Mouse (Mus musculus): ENCODE measurements around the gene Jmjd1c. TPM values are rescaled to one million over a fixed set of nuclear protein-coding genes. Genes with fewer than 3 reads are reported as not detected.
A peak's percentile ranks its signal among the peaks of the same experiment; 100 is the strongest.

Jmjd1c gene
- polyA plus RNA-seq (2012; rRNA removed) = 8.6 and 22.7 TPM in 2 replicates

- under 1% methylated on average over 73 of the region's 73 CpGs for WGBS
- peak within 1 kb of the TSS; percentile 98 for H3K27ac ChIP-seq (ENCODE audit: insufficient read depth, low read depth, low read length)
- H3K36me3 ChIP-seq (ENCODE audit: control insufficient read depth, insufficient read depth, low read length) = no peaks in the 10 kb centered on the region
- H3K4me3 ChIP-seq (ENCODE audit: low read depth, low read length) = peak within 1 kb of the TSS; percentile 96
- peak; percentile 13; the same call in 1 of the 2 replicates for TF ChIP-seq POLR2A (IDR thresholded peaks at IDR 0.05; ENCODE audit: low read depth, low read length)
- TF ChIP-seq CTCF (IDR thresholded peaks at IDR 0.05; ENCODE audit: extremely low read depth, insufficient read length, insufficient replicate concordance, low read depth, low read length) = no peak; the same call in 1 of the 2 replicates
- H3K27me3 ChIP-seq (ENCODE audit: control insufficient read depth, insufficient read depth, low read length) = no peaks in the 10 kb centered on the region
- peaks cover 29% of the 10 kb centered on the region for H3K4me1 ChIP-seq (ENCODE audit: control insufficient read depth, insufficient read depth, insufficient read length, low read length)
These were observed at the start of gene Jmjd1c for GRCm38 (mm10) chr10:67095798-67096620. Gene Jmjd1c (plus strand): TSS chr10:67096125.

- WGBS = 85% methylated on average over 18 of the region's 18 CpGs
- H3K4me3 ChIP-seq (ENCODE audit: low read depth, low read length) = no peak overlapping the region
- H3K36me3 ChIP-seq (ENCODE audit: control insufficient read depth, insufficient read depth, low read length) = no peaks in the 10 kb centered on the region
- no peak overlapping the region for H3K27ac ChIP-seq (ENCODE audit: insufficient read depth, low read depth, low read length)
- peaks cover 11% of the 10 kb centered on the region; the same call in 1 of the 2 replicates for H3K4me1 ChIP-seq (ENCODE audit: control insufficient read depth, insufficient read depth, insufficient read length, low read length)
- no peaks in the 10 kb centered on the region for H3K27me3 ChIP-seq (ENCODE audit: control insufficient read depth, insufficient read depth, low read length)
- TF ChIP-seq CTCF (IDR thresholded peaks at IDR 0.05; ENCODE audit: extremely low read depth, insufficient read length, insufficient replicate concordance, low read depth, low read length) (no peak), POLR2A (IDR thresholded peaks at IDR 0.05; ENCODE audit: low read depth, low read length) (no peak)
These were observed 47.9 kb upstream of the Jmjd1c start for GRCm38 (mm10) chr10:67047712-67048645.

GRCm38 (mm10) chr10:67048871-67049615, 46.9 kb upstream of the Jmjd1c start:
- H3K4me1 ChIP-seq (ENCODE audit: control insufficient read depth, insufficient read depth, insufficient read length, low read length) = peaks cover 13% of the 10 kb centered on the region; the same call in 1 of the 2 replicates
- WGBS = 82% methylated on average over 13 of the region's 13 CpGs
- H3K4me3 ChIP-seq (ENCODE audit: low read depth, low read length) = no peak overlapping the region
- TF ChIP-seq CTCF (IDR thresholded peaks at IDR 0.05; ENCODE audit: extremely low read depth, insufficient read length, insufficient replicate concordance, low read depth, low read length) (no peak), POLR2A (IDR thresholded peaks at IDR 0.05; ENCODE audit: low read depth, low read length) (no peak)
- H3K27me3 ChIP-seq (ENCODE audit: control insufficient read depth, insufficient read depth, low read length) = no peaks in the 10 kb centered on the region
- H3K36me3 ChIP-seq (ENCODE audit: control insufficient read depth, insufficient read depth, low read length) = no peaks in the 10 kb centered on the region
- H3K27ac ChIP-seq (ENCODE audit: insufficient read depth, low read depth, low read length) = no peak overlapping the region

- Histone ChIP-seq H3K27me3 (ENCODE audit: control insufficient read depth, insufficient read depth, low read length) (no peaks in the 10 kb centered on the region), H3K4me3 (ENCODE audit: low read depth, low read length) (no peak overlapping the region), H3K36me3 (ENCODE audit: control insufficient read depth, insufficient read depth, low read length) (no peaks in the 10 kb centered on the region), H3K27ac (ENCODE audit: insufficient read depth, low read depth, low read length) (no peak overlapping the region), H3K4me1 (ENCODE audit: control insufficient read depth, insufficient read depth, insufficient read length, low read length) (peaks cover 8% of the 10 kb centered on the region; the same call in 1 of the 2 replicates)
- WGBS = 91% methylated on average over 7 of the region's 7 CpGs
- TF ChIP-seq POLR2A (IDR thresholded peaks at IDR 0.05; ENCODE audit: low read depth, low read length) (no peak), CTCF (IDR thresholded peaks at IDR 0.05; ENCODE audit: extremely low read depth, insufficient read length, insufficient replicate concordance, low read depth, low read length) (no peak)
These were observed 46.3 kb upstream of the Jmjd1c start for GRCm38 (mm10) chr10:67049621-67050020.

GRCm38 (mm10) chr10:67050766-67051165, 45.2 kb upstream of the Jmjd1c start:
- peaks cover 7% of the 10 kb centered on the region; the same call in 1 of the 2 replicates for H3K4me1 ChIP-seq (ENCODE audit: control insufficient read depth, insufficient read depth, insufficient read length, low read length)
- TF ChIP-seq POLR2A (IDR thresholded peaks at IDR 0.05; ENCODE audit: low read depth, low read length) (no peak), CTCF (IDR thresholded peaks at IDR 0.05; ENCODE audit: extremely low read depth, insufficient read length, insufficient replicate concordance, low read depth, low read length) (no peak)
- no peaks in the 10 kb centered on the region for H3K36me3 ChIP-seq (ENCODE audit: control insufficient read depth, insufficient read depth, low read length)
- H3K27me3 ChIP-seq (ENCODE audit: control insufficient read depth, insufficient read depth, low read length) = no peaks in the 10 kb centered on the region
- no peak overlapping the region for H3K27ac ChIP-seq (ENCODE audit: insufficient read depth, low read depth, low read length)
- 82% methylated on average over 7 of the region's 7 CpGs for WGBS
- no peak overlapping the region for H3K4me3 ChIP-seq (ENCODE audit: low read depth, low read length)

DNA sequence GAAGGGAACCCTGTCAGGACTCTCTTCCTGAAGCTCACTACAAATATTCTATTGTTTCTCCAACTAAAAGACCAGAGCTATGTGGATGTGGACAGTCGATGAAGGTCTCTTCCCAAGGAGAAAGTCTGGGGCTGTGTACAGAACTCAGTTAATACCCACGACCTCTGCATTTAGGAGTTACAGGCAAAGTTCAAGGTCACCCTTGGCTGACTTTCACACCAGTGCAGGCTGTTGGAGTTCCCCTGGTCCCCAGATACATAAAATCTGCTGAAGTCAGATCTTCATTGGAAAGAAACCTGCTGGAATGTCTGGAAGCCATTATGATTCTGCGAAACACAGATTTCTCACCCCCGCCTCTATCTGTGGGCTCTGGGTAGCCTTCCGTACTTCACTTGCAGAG, 44.5 kb upstream of the Jmjd1c start:
- no peak overlapping the region for H3K4me3 ChIP-seq (ENCODE audit: low read depth, low read length)
- no peak overlapping the region for H3K27ac ChIP-seq (ENCODE audit: insufficient read depth, low read depth, low read length)
- no peaks in the 10 kb centered on the region for H3K36me3 ChIP-seq (ENCODE audit: control insufficient read depth, insufficient read depth, low read length)
- no peaks in the 10 kb centered on the region for H3K27me3 ChIP-seq (ENCODE audit: control insufficient read depth, insufficient read depth, low read length)
- no peak for TF ChIP-seq CTCF (IDR thresholded peaks at IDR 0.05; ENCODE audit: extremely low read depth, insufficient read length, insufficient replicate concordance, low read depth, low read length)
- TF ChIP-seq POLR2A (IDR thresholded peaks at IDR 0.05; ENCODE audit: low read depth, low read length) = no peak
- H3K4me1 ChIP-seq (ENCODE audit: control insufficient read depth, insufficient read depth, insufficient read length, low read length) = peaks cover 10% of the 10 kb centered on the region; the same call in 1 of the 2 replicates
- WGBS = 80% methylated on average over 5 of the region's 5 CpGs

Data from small intestine, adult 2 months (tissue).